Mouse (Mus musculus): ENCODE data around the gene Supt20. TPM values are rescaled to one million over a fixed set of nuclear protein-coding genes. Genes with fewer than 3 reads are reported as not detected.
"Not testable (repeated sequence)": the region's sequence is repeated elsewhere in the genome, so short reads cannot be mapped to it uniquely, and the experiment has no call there.

Supt20 gene
- polyA plus RNA-seq, 1 experiment from 2014 or later = 92.8 TPM

DNA sequence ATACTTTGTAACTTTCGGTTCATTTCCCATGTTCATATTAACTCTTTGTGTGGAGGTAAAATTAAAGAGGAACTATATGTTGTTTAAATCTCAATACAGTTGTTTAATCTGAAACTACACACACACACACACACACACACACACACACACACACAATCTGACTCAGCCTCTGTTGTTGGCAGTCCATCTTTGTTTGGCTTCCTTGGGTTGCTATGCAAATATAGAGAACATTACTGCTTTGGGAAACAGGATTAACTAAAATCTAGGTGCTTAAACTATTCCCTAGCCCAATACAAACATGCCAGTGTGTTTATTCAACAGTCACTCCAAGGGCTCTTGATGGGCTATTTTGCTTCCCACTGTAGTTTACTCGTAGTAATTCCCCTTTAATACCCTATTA is 5.4 kb upstream of the Supt20 start:
- WGBS = 50% methylated on average over 2 of the region's 2 CpGs
- Histone ChIP-seq H3K4me2 (ENCODE audit: low read depth, low read length) (no peak overlapping the region), H3K27ac (ENCODE audit: low read length) (no peak overlapping the region), H3K4me3 (replicated peaks; ENCODE audit: low read length) (no peak overlapping the region), H3K9ac (ENCODE audit: low read length) (no peak overlapping the region), H3K9me3 (replicated peaks; ENCODE audit: control insufficient read depth, low read length) (no peaks in the 10 kb centered on the region), H3K36me3 (ENCODE audit: control insufficient read depth, insufficient read depth, low read length) (no peaks in the 10 kb centered on the region), H3K27me3 (ENCODE audit: control insufficient read depth, insufficient read depth, low read length) (peaks cover 7% of the 10 kb centered on the region; the same call in 1 of the 2 replicates), H3K4me1 (ENCODE audit: control insufficient read depth, insufficient read depth, low read length) (no peaks in the 10 kb centered on the region)
- ATAC-seq (ENCODE audit: insufficient read depth, low FRiP score) = peak; percentile 59; the same call in 1 of the 2 replicates

DNA sequence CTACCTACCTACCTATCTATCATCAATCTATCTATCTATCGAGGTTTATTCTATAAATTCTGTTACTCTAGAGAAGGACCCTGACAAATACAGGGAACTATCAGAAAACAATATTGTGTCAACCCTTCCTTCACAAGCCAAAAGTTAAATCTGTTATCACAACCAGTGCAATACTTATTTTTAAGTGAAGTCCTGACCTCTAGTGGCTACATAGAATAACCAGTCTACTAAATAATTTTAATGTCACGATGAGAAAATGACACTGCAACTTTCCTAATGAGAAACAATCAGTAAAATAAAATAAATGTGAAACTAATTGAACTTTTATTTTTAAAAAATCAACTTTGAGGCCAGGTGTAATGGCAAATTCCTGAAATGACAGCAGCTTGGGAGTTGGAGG is 3.5 kb upstream of the Supt20 start:
- no peaks in the 10 kb centered on the region for H3K9me3 ChIP-seq (replicated peaks; ENCODE audit: control insufficient read depth, low read length)
- no peak overlapping the region for H3K4me2 ChIP-seq (ENCODE audit: low read depth, low read length)
- no peaks in the 10 kb centered on the region for H3K4me1 ChIP-seq (ENCODE audit: control insufficient read depth, insufficient read depth, low read length)
- 46% methylated on average over 2 of the region's 2 CpGs for WGBS
- peaks cover 7% of the 10 kb centered on the region; the same call in 1 of the 2 replicates for H3K27me3 ChIP-seq (ENCODE audit: control insufficient read depth, insufficient read depth, low read length)
- H3K4me3 ChIP-seq (replicated peaks; ENCODE audit: low read length) = no peak overlapping the region
- no peak overlapping the region for H3K27ac ChIP-seq (ENCODE audit: low read length)
- ATAC-seq (ENCODE audit: insufficient read depth, low FRiP score) = no peak
- H3K36me3 ChIP-seq (ENCODE audit: control insufficient read depth, insufficient read depth, low read length) = no peaks in the 10 kb centered on the region
- no peak overlapping the region for H3K9ac ChIP-seq (ENCODE audit: low read length)

DNA sequence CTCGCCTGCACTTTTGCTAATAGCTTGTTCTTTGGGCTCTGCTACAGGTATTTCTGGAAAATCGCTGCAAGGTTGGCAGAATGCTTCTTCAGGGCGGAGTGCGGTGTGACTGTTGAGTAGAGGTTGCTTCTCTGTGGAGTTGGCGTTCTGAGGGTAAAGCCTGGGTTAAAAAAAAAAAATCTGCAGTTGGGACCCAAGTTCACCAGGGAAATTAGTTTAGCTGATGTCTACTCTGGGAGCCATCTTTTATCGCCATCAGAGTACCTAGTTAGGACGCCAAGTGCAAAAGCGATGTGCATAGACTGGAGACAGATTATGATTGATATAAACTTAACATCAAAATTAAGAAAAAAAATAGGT is 429 bp downstream of the Supt20 start:
- no peak for ATAC-seq (ENCODE audit: insufficient read depth, low FRiP score)
- under 1% methylated on average over 8 of the region's 8 CpGs for WGBS
- Histone ChIP-seq H3K9ac (ENCODE audit: low read length) (peak overlapping the region; percentile 79), H3K27ac (ENCODE audit: low read length) (peak overlapping the region; percentile 88), H3K36me3 (ENCODE audit: control insufficient read depth, insufficient read depth, low read length) (peaks cover 3% of the 10 kb centered on the region; the same call in 1 of the 2 replicates), H3K27me3 (ENCODE audit: control insufficient read depth, insufficient read depth, low read length) (peaks cover 3% of the 10 kb centered on the region; the same call in 1 of the 2 replicates), H3K4me1 (ENCODE audit: control insufficient read depth, insufficient read depth, low read length) (peaks cover 7% of the 10 kb centered on the region; the same call in 1 of the 2 replicates), H3K4me3 (replicated peaks; ENCODE audit: low read length) (peak overlapping the region; percentile 72), H3K9me3 (replicated peaks; ENCODE audit: control insufficient read depth, low read length) (no peaks in the 10 kb centered on the region), H3K4me2 (ENCODE audit: low read depth, low read length) (peak overlapping the region; percentile 65)

DNA sequence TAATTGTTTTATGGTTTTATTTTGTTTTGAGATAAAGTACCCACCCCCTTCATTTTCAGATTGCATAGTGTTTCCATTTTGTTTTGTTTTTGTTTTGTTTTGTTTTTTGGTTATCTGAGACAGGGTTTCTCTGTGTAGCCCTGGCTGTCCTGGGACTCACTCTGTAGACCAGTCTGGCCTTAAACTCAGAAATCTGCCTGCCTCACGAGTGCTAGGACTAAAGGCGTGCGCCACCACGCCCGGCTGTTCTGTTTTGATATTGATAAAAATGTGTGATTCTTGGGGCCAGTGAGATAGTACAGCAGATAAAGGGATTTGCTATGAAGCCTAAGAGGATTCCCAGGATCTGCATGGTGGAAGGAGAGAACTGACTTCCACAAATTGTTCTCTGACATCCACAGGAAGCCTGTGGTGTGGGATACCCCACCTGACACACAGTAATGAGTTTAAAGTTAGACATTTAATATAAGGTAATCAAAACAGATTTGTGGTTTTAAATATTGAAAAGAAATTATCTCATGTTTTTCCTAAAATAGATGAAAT is 7.2 kb downstream of the Supt20 start:
- H3K36me3 ChIP-seq (ENCODE audit: control insufficient read depth, insufficient read depth, low read length) = peaks cover 12% of the 10 kb centered on the region; the same call in 1 of the 2 replicates
- 66% methylated on average over 5 of the region's 5 CpGs for WGBS
- no peak overlapping the region for H3K4me2 ChIP-seq (ENCODE audit: low read depth, low read length)

DNA sequence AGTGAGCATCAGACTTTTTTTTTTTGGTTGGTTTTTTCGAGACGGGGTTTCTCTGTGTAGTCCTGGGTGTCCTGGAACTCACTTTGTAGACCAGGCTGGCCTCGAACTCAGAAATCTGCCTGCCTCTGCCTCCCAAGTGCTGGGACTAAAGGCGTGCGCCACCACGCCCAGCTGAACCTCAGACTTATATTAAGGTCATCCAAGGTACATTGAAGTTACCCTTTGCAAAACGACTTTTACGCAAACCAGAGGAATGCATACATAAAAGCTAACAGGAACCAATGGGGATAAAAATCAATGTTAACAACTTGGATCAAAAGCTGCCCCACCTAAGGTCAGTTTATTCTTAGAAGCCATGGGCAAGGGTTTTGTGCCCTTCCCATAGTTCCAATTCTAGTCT is 11.5 kb downstream of the Supt20 start:
- H3K27me3 ChIP-seq (ENCODE audit: control insufficient read depth, insufficient read depth, low read length); H3K4me2 ChIP-seq (ENCODE audit: low read depth, low read length); H3K4me3 ChIP-seq (replicated peaks; ENCODE audit: low read length); H3K27ac ChIP-seq (ENCODE audit: low read length); ATAC-seq (ENCODE audit: insufficient read depth, low FRiP score); H3K9me3 ChIP-seq (replicated peaks; ENCODE audit: control insufficient read depth, low read length); H3K4me1 ChIP-seq (ENCODE audit: control insufficient read depth, insufficient read depth, low read length); H3K9ac ChIP-seq (ENCODE audit: low read length): not testable (repeated sequence)
- WGBS = 96% methylated on average over 8 of the region's 8 CpGs
- peaks cover 19% of the 10 kb centered on the region for H3K36me3 ChIP-seq (ENCODE audit: control insufficient read depth, insufficient read depth, low read length)

More for the DNA sequence above, 7.2 kb downstream of the Supt20 start:
- H3K9ac ChIP-seq (ENCODE audit: low read length) = no peak overlapping the region
- no peaks in the 10 kb centered on the region for H3K4me1 ChIP-seq (ENCODE audit: control insufficient read depth, insufficient read depth, low read length)
- no peaks in the 10 kb centered on the region for H3K9me3 ChIP-seq (replicated peaks; ENCODE audit: control insufficient read depth, low read length)
- ATAC-seq (ENCODE audit: insufficient read depth, low FRiP score) = no peak
- no peak overlapping the region for H3K27ac ChIP-seq (ENCODE audit: low read length)
- no peaks in the 10 kb centered on the region for H3K27me3 ChIP-seq (ENCODE audit: control insufficient read depth, insufficient read depth, low read length)
- H3K4me3 ChIP-seq (replicated peaks; ENCODE audit: low read length) = no peak overlapping the region

DNA sequence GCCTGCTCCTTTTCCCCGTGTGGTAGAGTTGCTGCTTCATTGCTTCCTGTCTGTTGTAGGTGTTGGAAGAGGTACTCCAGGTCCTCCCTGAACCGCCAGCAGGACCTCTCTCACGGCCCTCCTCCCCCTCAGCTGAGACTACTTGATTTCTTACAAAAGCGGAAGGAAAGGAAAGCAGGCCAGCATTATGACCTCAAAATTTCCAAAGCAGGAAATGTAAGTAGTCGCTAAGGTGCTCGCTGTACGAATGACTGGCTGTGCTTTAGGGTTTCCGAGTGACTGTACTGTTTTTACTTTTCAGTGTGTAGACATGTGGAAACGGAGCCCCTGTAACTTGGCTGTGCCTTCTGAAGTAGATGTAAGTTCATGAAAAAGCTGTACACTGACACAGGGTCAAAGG is 16.4 kb downstream of the Supt20 start:
- no peak for ATAC-seq (ENCODE audit: insufficient read depth, low FRiP score)
- peaks cover 35% of the 10 kb centered on the region for H3K36me3 ChIP-seq (ENCODE audit: control insufficient read depth, insufficient read depth, low read length)
- no peak overlapping the region for H3K4me2 ChIP-seq (ENCODE audit: low read depth, low read length)

DNA sequence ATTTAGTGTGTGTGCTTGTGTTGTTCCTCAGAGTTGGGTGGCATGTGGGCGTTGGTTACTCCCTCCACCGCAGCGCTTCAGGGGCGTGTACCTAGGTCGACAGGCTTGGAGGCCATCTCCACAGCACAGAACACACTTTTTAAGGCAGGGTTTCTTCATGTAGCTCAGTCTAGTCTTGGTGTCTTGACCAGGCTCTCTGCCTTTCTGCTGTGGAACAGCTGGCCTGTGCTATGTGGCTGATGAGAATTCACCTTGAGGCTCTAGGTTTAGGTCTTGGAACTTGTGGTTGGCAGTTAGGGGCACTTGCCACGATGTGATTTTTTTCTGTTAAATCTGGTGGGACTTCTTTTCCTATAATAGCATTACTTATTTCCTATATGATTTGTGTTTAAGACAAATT is 21.6 kb downstream of the Supt20 start, which contains the start of gene Gm21958:
TSS of gene Gm21958 (minus strand) at position 101 of the 400 bp plus-strand sequence.
- peaks cover 36% of the 10 kb centered on the region for H3K36me3 ChIP-seq (ENCODE audit: control insufficient read depth, insufficient read depth, low read length)
- H3K4me2 ChIP-seq (ENCODE audit: low read depth, low read length) = no peak within 1 kb of the TSS
- no peaks in the 10 kb centered on the region for H3K27me3 ChIP-seq (ENCODE audit: control insufficient read depth, insufficient read depth, low read length)
- H3K9me3 ChIP-seq (replicated peaks; ENCODE audit: control insufficient read depth, low read length) = no peaks in the 10 kb centered on the region
- H3K27ac ChIP-seq (ENCODE audit: low read length) = no peak within 1 kb of the TSS
- 88% methylated on average over 6 of the region's 6 CpGs for WGBS
- H3K9ac ChIP-seq (ENCODE audit: low read length) = no peak within 1 kb of the TSS
- ATAC-seq (ENCODE audit: insufficient read depth, low FRiP score) = no peak
- no peaks in the 10 kb centered on the region for H3K4me1 ChIP-seq (ENCODE audit: control insufficient read depth, insufficient read depth, low read length)
- H3K4me3 ChIP-seq (replicated peaks; ENCODE audit: low read length) = no peak within 1 kb of the TSS

More for the DNA sequence above, 16.4 kb downstream of the Supt20 start:
- Histone ChIP-seq H3K4me3 (replicated peaks; ENCODE audit: low read length) (no peak overlapping the region), H3K27ac (ENCODE audit: low read length) (no peak overlapping the region), H3K9me3 (replicated peaks; ENCODE audit: control insufficient read depth, low read length) (no peaks in the 10 kb centered on the region), H3K4me1 (ENCODE audit: control insufficient read depth, insufficient read depth, low read length) (no peaks in the 10 kb centered on the region), H3K27me3 (ENCODE audit: control insufficient read depth, insufficient read depth, low read length) (no peaks in the 10 kb centered on the region), H3K9ac (ENCODE audit: low read length) (no peak overlapping the region)
- 83% methylated on average over 9 of the region's 9 CpGs for WGBS

DNA sequence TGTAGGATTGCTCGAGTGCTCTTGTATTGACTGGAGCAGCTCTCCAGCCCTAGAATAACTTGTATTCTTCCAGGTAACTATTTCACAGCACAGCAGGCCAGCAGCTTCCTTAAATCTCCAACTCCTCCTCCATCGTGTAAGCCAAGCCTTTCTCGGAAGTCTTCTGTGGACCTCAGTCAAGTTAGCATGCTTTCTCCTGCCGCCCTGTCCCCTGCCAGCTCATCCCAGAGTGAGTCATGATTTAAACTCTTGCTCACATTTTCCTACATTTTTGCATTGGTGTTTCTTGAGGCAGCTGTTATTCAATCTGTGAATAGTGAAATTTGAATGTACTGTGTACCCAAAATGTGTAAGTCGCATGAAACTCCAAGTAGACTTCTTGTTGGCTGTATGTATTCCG is 22.9 kb downstream of the Supt20 start:
- Histone ChIP-seq H3K27me3 (ENCODE audit: control insufficient read depth, insufficient read depth, low read length) (no peaks in the 10 kb centered on the region), H3K4me3 (replicated peaks; ENCODE audit: low read length) (no peak overlapping the region), H3K4me1 (ENCODE audit: control insufficient read depth, insufficient read depth, low read length) (no peaks in the 10 kb centered on the region), H3K36me3 (ENCODE audit: control insufficient read depth, insufficient read depth, low read length) (peaks cover 28% of the 10 kb centered on the region), H3K27ac (ENCODE audit: low read length) (no peak overlapping the region), H3K9me3 (replicated peaks; ENCODE audit: control insufficient read depth, low read length) (no peaks in the 10 kb centered on the region), H3K9ac (ENCODE audit: low read length) (no peak overlapping the region), H3K4me2 (ENCODE audit: low read depth, low read length) (no peak overlapping the region)
- 94% methylated on average over 6 of the region's 6 CpGs for WGBS
- ATAC-seq (ENCODE audit: insufficient read depth, low FRiP score) = no peak

DNA sequence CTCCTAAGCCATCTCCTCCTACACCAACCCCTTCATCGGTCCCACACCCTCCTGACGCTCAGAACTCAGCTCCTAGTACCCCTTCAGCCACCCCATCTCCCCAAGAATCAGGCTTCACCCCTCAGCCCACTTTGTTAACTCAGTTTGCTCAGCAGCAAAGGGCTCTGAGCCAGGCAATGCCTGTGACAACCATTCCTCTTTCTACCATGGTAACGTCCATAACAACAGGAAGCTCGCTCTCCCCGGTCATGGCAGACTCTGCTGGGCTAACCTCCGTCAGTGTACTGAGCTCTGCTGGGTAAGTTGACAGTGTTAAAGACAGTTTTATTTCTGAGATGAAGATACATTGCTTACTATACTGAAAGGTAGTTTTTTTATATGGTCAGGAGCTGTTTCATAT is 24.7 kb downstream of the Supt20 start:
- H3K9ac ChIP-seq (ENCODE audit: low read length) = no peak overlapping the region
- no peaks in the 10 kb centered on the region for H3K9me3 ChIP-seq (replicated peaks; ENCODE audit: control insufficient read depth, low read length)
- no peak overlapping the region for H3K4me3 ChIP-seq (replicated peaks; ENCODE audit: low read length)
- no peak for ATAC-seq (ENCODE audit: insufficient read depth, low FRiP score)
- H3K27ac ChIP-seq (ENCODE audit: low read length) = no peak overlapping the region
- H3K4me1 ChIP-seq (ENCODE audit: control insufficient read depth, insufficient read depth, low read length) = no peaks in the 10 kb centered on the region
- peaks cover 28% of the 10 kb centered on the region for H3K36me3 ChIP-seq (ENCODE audit: control insufficient read depth, insufficient read depth, low read length)
- no peaks in the 10 kb centered on the region for H3K27me3 ChIP-seq (ENCODE audit: control insufficient read depth, insufficient read depth, low read length)
- 85% methylated on average over 6 of the region's 6 CpGs for WGBS
- no peak overlapping the region for H3K4me2 ChIP-seq (ENCODE audit: low read depth, low read length)

Measured in stomach, embryonic 16.5 days (tissue).